Mouse (Mus musculus) stomach, embryonic 14.5 days (tissue): Measurements from ENCODE around the gene Trim21. TPM values are rescaled to one million over a fixed set of nuclear protein-coding genes. Genes with fewer than 3 reads are reported as not detected.

Experiments used
- ATAC-seq: fragments of 200-750 bp; cut with Nextera tagmentation; 2 replicates; pipeline ENCODE4 v1.8.0; 2017; ENCODE audit warnings: low read depth, moderate TSS enrichment; ENCODE audit not compliant: insufficient number of reproducible peaks, insufficient read depth, low FRiP score
- H3K27ac ChIP-seq: fragments of 300-500 bp; sonication (generic); 2 replicates; pipeline ENCODE4 v1.5.1; 2014; ENCODE audit warnings: mild to moderate bottlenecking, low read length, moderate library complexity, mixed read lengths
- H3K27me3 ChIP-seq: fragments of 300-500 bp; sonication (generic); 2 replicates; pipeline ENCODE4 v1.6.1; 2014; ENCODE audit warnings: low read length, control low read depth, mixed read lengths; ENCODE audit not compliant: control insufficient read depth, insufficient read depth
- H3K36me3 ChIP-seq: fragments of 300-500 bp; sonication (generic); 2 replicates; pipeline ENCODE4 v1.6.1; 2014; ENCODE audit warnings: mild to moderate bottlenecking, control low read depth, low read length, moderate library complexity, mixed read lengths; ENCODE audit not compliant: control insufficient read depth, insufficient read depth
- H3K4me1 ChIP-seq: fragments of 300-500 bp; sonication (generic); 2 replicates; pipeline ENCODE4 v1.6.1; 2014; ENCODE audit warnings: low read length, control low read depth, mixed read lengths; ENCODE audit not compliant: control insufficient read depth, insufficient read depth
- H3K4me2 ChIP-seq: fragments of 300-500 bp; sonication (generic); replicated peaks from 2 replicates; pipeline ENCODE4 v1.6.1; 2014; ENCODE audit warnings: low read depth, low read length, control low read depth
- H3K4me3 ChIP-seq: fragments of 300-500 bp; sonication (generic); 2 replicates; pipeline ENCODE4 v1.5.1; 2014; ENCODE audit warnings: low read depth, low read length, control low read depth
- H3K9ac ChIP-seq: fragments of 300-500 bp; sonication (generic); replicated peaks from 2 replicates; pipeline ENCODE4 v1.6.1; 2014; ENCODE audit warnings: low read depth, mild to moderate bottlenecking, control low read depth, low read length, moderate library complexity, mixed read lengths
- H3K9me3 ChIP-seq: fragments of 300-500 bp; sonication (generic); 2 replicates; pipeline ENCODE4 v1.6.1; 2016; ENCODE audit warnings: low read depth, low read length, control low read depth; ENCODE audit not compliant: control insufficient read depth
- WGBS: fragments of 180-500 bp; shearing (Covaris S2); extraction: QIAGEN DNeasy Blood & Tissue Kit; methylation state at CpG from one replicate; pipeline ENCODE4 v1.1.7; 2014; 5-methylcytosine and 5-hydroxymethylcytosine counted together
- polyA plus RNA-seq: library from polyadenylated mRNA; unstranded; fragments of >200 nt; fragmentation: Nextera tagmentation; extraction: Ambion mirVana; gene quantifications from 2 replicates; pipeline ENCODE4 v1.2.1, GENCODE M21; 2014

The Trim21 gene
- 0.97 and 2.1 TPM in 2 replicates for polyA plus RNA-seq

DNA sequence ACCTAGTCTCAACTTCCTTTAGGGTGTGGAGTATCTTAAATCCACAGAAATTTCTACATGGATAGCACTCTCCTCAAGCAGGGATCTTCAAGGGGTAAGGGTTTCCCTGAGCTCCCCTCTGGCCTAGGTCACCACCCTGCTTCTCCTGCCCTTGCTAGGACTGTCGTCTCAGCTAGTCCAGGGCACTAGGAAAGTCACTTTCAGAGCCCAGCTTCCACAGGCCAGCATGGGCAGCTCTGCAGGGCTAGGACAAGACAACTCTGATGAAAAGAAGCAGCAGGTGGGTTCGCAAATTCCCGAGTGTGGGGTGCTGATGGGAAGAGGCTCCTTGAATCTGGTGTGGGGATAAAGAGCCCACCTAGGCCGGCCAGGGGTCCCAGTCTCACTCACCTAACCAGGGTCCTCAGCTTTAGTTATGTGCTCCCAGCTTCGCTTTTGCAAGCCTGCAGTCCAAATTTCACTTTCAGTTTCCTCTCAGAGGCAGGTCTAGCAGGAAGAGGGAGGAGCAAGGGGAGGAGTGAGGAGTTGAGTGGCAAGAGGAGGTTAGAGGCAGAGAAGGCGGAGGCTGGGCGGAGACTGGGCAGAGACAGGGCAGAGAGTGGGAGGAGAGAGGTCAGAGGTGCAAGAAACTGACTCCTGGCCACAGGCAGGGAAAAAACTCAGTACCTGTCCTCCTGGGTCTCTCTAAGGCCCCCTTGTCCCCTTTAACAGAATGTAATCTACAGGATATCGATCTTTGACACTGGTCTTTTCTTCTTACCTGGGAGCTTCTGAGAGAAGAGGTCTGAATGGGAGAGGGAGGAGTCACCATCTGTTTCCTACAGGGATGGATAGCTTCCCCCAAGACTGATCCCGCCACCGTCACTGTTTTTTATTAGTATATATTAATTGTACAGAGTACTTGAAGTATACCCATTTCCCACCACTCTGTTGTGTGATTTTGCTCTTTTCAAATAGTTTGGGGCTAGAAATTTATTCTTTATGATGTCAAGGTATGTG is at the start of gene Trim21:
TSS of gene Trim21 (minus strand) at position 488 of the 999 bp plus-strand sequence.
- H3K4me1 ChIP-seq, result peaks cover 4% of the 10 kb centered on the region; the same call in 1 of the 2 replicates
- H3K4me2 ChIP-seq, result peak within 1 kb of the TSS; percentile 54
- no peaks in the 10 kb centered on the region for H3K27me3 ChIP-seq
- no peak within 1 kb of the TSS for H3K27ac ChIP-seq
- ATAC-seq, result peak; percentile 96
- peak within 1 kb of the TSS; percentile 46 for H3K4me3 ChIP-seq
- H3K36me3 ChIP-seq, result no peaks in the 10 kb centered on the region
- H3K9me3 ChIP-seq, result no peaks in the 10 kb centered on the region
- WGBS, result 19% methylated on average over 10 of the region's 10 CpGs
- H3K9ac ChIP-seq, result no peak within 1 kb of the TSS

DNA sequence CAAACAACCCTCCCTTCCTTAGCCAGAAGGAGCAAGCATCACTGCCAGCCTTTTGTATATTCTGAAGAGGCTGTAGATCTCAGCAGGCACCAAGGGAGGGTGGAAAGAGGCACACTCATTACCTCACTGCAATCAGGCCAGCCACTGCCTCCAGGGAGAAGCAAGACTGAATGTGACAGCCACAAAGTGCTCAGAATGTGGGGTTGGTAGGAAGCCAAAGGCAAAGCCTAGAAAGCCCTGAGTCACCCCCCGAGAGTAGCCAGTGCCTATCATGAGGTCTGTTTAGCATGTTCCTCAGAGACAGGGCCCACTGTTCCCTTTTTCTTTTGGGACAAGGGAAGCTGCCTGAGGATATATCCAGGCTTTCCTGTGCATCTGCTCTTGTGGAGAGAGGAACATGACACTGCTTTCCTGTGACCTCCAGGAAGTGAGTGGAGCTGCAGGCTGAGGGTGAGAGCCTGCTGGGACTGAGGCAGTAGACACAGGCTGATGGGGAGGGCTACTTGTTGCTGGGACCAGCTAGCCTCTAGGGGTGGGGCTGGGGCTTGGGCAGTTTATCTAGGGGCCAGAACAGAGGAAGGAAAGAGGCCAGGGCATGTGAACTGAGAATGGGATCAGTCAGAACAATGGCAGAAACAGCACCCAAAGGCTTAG is 32.2 kb upstream of the Trim21 start, which contains the start of gene Olfr552:
TSS of gene Olfr552 (plus strand) at position 393 of the 654 bp plus-strand sequence.
- no peak within 1 kb of the TSS for H3K4me3 ChIP-seq
- 82% methylated on average over 1 of the region's 1 CpGs for WGBS
- no peak for ATAC-seq
- H3K9ac ChIP-seq, result no peak within 1 kb of the TSS
- H3K27me3 ChIP-seq, result no peaks in the 10 kb centered on the region
- no peaks in the 10 kb centered on the region for H3K36me3 ChIP-seq
- H3K4me1 ChIP-seq, result no peaks in the 10 kb centered on the region
- no peaks in the 10 kb centered on the region for H3K9me3 ChIP-seq
- no peak within 1 kb of the TSS for H3K27ac ChIP-seq
- no peak within 1 kb of the TSS for H3K4me2 ChIP-seq

DNA sequence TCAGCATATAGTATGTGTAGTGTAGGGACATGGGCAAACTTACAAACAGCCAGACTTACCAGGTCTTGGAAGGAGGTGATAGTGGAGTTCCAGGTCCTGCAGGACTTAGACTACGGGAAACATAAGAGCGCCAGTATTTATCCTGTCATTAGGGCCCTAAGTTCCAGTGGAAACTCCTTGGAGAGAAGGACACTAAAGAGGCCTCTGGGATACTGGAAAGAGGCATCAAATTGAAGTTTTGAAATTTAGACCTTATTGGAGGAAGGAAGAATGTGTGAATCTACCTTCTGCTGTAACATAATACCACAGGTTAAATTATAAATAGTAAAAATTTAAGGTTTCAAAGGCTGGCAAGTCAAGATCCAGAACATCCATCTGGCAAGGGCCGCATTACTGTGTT is 26.5 kb upstream of the Trim21 start, which contains the start of gene Olfr551:
TSS of gene Olfr551 (minus strand) at position 101 of the 400 bp plus-strand sequence.
- Histone ChIP-seq H3K36me3 (no peaks in the 10 kb centered on the region), H3K4me1 (no peaks in the 10 kb centered on the region), H3K4me3 (no peak within 1 kb of the TSS), H3K9me3 (no peaks in the 10 kb centered on the region), H3K27me3 (no peaks in the 10 kb centered on the region), H3K9ac (no peak within 1 kb of the TSS), H3K4me2 (no peak within 1 kb of the TSS), H3K27ac (no peak within 1 kb of the TSS)
- ATAC-seq, result no peak
- WGBS, result 86% methylated on average over 3 of the region's 3 CpGs

DNA sequence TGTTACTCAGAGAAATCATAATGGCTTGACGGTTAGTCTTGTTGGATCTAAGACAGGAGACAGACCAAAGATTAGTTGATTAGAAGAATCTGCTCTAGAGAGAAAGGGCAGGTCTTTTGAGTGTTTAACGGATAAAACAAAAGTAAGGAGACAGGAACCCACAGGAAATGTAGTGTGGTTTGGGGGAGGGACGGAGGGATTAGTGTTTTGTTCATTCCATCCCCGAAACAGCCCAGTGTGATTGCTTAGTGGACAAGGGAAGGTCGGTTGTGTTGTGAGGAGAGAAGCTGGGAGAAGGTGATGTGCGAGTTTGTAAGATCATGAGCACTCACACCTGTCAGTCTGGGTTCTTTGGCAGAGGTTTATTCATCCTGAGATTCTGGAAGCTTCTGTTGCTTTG is 10.7 kb upstream of the Trim21 start:
- no peaks in the 10 kb centered on the region for H3K27me3 ChIP-seq
- H3K27ac ChIP-seq, result no peak overlapping the region
- whole genome bisulfite sequencing, result 66% methylated on average over 6 of the region's 6 CpGs
- no peaks in the 10 kb centered on the region for H3K9me3 ChIP-seq
- no peak overlapping the region for H3K4me2 ChIP-seq
- no peak for ATAC-seq
- H3K4me1 ChIP-seq, result no peaks in the 10 kb centered on the region
- no peak overlapping the region for H3K9ac ChIP-seq
- no peak overlapping the region for H3K4me3 ChIP-seq
- H3K36me3 ChIP-seq, result no peaks in the 10 kb centered on the region

- 73% methylated on average over 3 of the region's 3 CpGs for WGBS
- H3K9ac ChIP-seq, result no peak overlapping the region
- ATAC-seq, result no peak
- H3K36me3 ChIP-seq, result no peaks in the 10 kb centered on the region
- H3K4me1 ChIP-seq, result no peaks in the 10 kb centered on the region
- no peaks in the 10 kb centered on the region for H3K27me3 ChIP-seq
- H3K4me3 ChIP-seq, result no peak overlapping the region
- H3K27ac ChIP-seq, result no peak overlapping the region
- no peak overlapping the region for H3K4me2 ChIP-seq
- no peaks in the 10 kb centered on the region for H3K9me3 ChIP-seq
Observed at GRCm38 (mm10) chr7:102573174-102573830, 8.0 kb upstream of the Trim21 start.

DNA sequence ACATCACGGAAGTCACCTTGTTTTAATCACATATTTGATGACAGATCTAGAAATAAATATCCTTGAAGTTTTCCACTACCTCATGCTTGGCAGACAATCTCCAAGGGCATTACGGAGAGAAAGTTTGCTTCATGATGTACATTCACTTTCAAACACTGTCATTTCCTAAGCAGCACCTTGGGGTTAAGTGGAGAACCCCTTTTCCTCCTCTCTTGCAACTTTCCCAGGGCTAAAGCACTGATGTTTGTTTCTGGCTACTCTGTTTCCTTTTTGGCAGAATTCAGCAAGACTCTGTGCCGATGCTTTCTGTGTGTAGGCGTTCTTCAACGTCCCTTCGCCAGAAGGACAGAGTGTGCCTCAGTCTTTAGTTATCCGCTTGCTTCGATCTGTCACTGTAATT is 5.9 kb upstream of the Trim21 start, which contains the start of gene Olfr550:
TSS of gene Olfr550 (plus strand) at position 301 of the 400 bp plus-strand sequence.
- Histone ChIP-seq H3K9ac (no peak within 1 kb of the TSS), H3K4me1 (no peaks in the 10 kb centered on the region), H3K4me2 (no peak within 1 kb of the TSS), H3K4me3 (no peak within 1 kb of the TSS), H3K27ac (no peak within 1 kb of the TSS), H3K36me3 (no peaks in the 10 kb centered on the region), H3K27me3 (no peaks in the 10 kb centered on the region), H3K9me3 (no peaks in the 10 kb centered on the region)
- 87% methylated on average over 8 of the region's 8 CpGs for WGBS
- no peak for ATAC-seq

DNA sequence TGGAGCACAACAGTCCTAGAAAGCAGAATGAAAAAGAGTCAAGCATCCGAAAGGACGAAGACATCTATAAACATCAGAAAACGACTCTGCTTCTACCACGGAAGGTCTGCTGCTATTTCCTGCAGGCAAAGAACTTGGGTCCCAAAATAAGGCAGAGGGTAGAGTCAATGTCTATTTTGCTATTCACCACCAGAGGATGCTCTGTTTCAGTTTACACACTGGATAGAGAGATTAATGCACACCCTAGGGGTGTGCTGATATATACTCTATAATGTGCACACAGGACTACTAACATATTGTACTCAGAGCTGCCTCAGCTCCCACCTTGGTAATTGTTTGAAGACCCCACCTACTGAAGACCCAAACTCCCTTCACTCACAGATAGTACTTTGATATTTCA is 933 bp upstream of the Trim21 start:
- 84% methylated on average over 4 of the region's 4 CpGs for WGBS
- peaks cover 4% of the 10 kb centered on the region; the same call in 1 of the 2 replicates for H3K4me1 ChIP-seq
- H3K4me2 ChIP-seq, result no peak overlapping the region
- no peaks in the 10 kb centered on the region for H3K9me3 ChIP-seq
- no peaks in the 10 kb centered on the region for H3K27me3 ChIP-seq
- no peak overlapping the region for H3K4me3 ChIP-seq
- no peak for ATAC-seq
- no peak overlapping the region for H3K27ac ChIP-seq
- H3K36me3 ChIP-seq, result no peaks in the 10 kb centered on the region
- no peak overlapping the region for H3K9ac ChIP-seq

DNA sequence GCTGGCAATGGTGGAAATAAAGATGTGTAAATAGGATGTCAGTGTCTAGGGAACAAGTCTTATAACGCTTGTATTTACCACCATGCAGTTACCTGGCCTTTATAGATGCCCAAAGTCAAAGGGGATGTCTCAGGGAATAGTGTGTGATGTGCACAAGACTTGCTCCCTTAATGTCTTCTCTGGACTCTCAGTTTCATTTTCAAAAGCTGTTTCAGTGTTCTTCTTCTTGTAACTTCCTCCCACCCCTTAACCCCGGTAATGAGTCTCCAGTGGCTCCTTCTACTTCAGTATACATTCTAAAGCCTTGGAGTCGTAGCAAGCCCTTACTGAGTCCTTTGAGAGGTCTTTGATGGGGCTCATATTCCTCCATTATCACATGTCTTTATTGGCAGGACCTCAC is 12.0 kb downstream of the Trim21 start:
- Histone ChIP-seq H3K27me3 (no peaks in the 10 kb centered on the region), H3K4me3 (no peak overlapping the region), H3K27ac (no peak overlapping the region), H3K9ac (no peak overlapping the region), H3K9me3 (no peaks in the 10 kb centered on the region), H3K4me1 (no peaks in the 10 kb centered on the region), H3K36me3 (no peaks in the 10 kb centered on the region), H3K4me2 (no peak overlapping the region)
- WGBS, result 81% methylated on average over 3 of the region's 3 CpGs
- no peak for ATAC-seq
